Mouse (Mus musculus) macrophage (primary cell): Measurements from ENCODE around the gene Cyp2a22. TPM values are rescaled to one million over a fixed set of nuclear protein-coding genes. Genes with fewer than 3 reads are reported as not detected.
"Not testable (repeated sequence)": the region's sequence is repeated elsewhere in the genome, so short reads cannot be mapped to it uniquely, and the experiment has no call there.

Source experiments
- H3K27ac ChIP-seq: fragments of 350-480 bp; formaldehyde crosslinking; 2 replicates; pipeline ENCODE4 v1.9.0; 2021
- H3K36me3 ChIP-seq: fragments of 350-480 bp; formaldehyde crosslinking; 2 replicates; pipeline ENCODE4 v1.9.0; 2021; ENCODE audit errors: inconsistent target
- H3K4me3 ChIP-seq: fragments of 350-480 bp; formaldehyde crosslinking; 2 replicates; pipeline ENCODE4 v1.9.0; 2021; ENCODE audit errors: inconsistent target
- H3K79me2 ChIP-seq: fragments of 350-480 bp; formaldehyde crosslinking; 2 replicates; pipeline ENCODE4 v1.9.0; 2021; ENCODE audit errors: inconsistent target
- WGBS: methylation state at CpG from one replicate; pipeline ENCODE4 v1.1.7; 2026; ENCODE audit warnings: inconsistent platforms; ENCODE audit not compliant: missing documents; 5-methylcytosine and 5-hydroxymethylcytosine counted together
- polyA plus RNA-seq: library from polyadenylated mRNA; stranded (reverse); fragments of 250-400 nt; gene quantifications from 3 replicates; pipeline ENCODE4 v1.2.4, GENCODE M21; 2018; ENCODE audit warnings: inconsistent platforms
- total RNA-seq, 78 experiments: library from RNA; depleted of rRNA; stranded (reverse); fragments of 250-400 nt; gene quantifications; 1 replicate in 9 of 78; 2 replicates in 24 of 78; 3 replicates in 43 of 78; 4 replicates in 2 of 78; pipeline ENCODE4 v1.2.4; 2018; ENCODE audit warnings: inconsistent platforms in 56 of 78

Gene Cyp2a22
- total RNA-seq (2018; cell fraction: chromatin; rRNA removed), result not detected
- total RNA-seq (2018; cell fraction: cytosol; rRNA removed), result not detected
- not detected for total RNA-seq (2018; cell fraction: nucleus; rRNA removed)
- not detected in 3 replicates for polyA plus RNA-seq

DNA sequence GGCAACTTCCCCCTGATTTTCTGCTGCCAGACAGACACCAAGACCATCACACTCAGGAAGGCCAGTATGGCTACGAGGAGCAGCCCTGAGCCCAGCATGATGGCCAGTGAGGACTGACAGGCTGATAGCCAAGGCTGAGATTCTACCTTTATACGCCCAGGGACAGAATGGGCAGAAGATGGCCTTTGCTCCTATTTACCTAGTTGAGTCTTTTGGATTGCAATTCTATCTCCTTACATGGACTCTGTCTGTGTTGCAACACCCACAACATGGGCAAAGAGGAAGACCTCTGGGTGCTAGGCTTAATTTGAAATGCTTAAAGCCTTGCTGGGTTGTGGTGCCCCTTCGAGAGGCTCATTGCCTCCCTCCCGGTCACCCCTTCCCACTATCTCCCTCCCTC, at the start of gene Cyp2a22:
Gene Cyp2a22 (minus strand): TSS at position 123 of the 400 bp plus-strand sequence.
- no peak within 1 kb of the TSS for H3K4me3 ChIP-seq
- H3K27ac ChIP-seq, result no peak within 1 kb of the TSS
- no peaks in the 10 kb centered on the region for H3K36me3 ChIP-seq
- no peaks in the 10 kb centered on the region for H3K79me2 ChIP-seq
- WGBS, result 69% methylated on average over 3 of the region's 4 CpGs

DNA sequence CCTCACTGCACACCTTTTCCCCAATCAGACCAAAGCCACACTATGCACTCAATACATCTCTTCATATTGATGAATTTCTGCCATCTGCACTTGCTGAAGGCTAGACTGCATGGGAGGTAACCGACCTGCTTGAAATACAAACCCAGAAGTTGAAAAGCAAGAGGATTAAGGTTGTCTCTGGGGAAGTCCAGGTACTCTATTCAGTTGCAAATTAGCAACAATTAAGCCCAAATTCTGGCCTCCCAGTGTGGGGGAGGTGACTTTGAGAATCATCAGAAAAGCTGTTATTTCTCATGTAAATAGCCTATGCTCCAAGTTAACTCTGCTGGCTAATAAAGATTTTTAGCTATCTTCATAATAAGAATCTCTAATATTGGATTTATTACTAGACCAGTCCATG, 44.0 kb upstream of the Cyp2a22 start:
- not testable (repeated sequence) for H3K4me3 ChIP-seq, H3K36me3 ChIP-seq, H3K79me2 ChIP-seq, H3K27ac ChIP-seq
- 7% methylated on average over 1 of the region's 1 CpGs for WGBS

- 44% methylated on average over 1 of the region's 1 CpGs for WGBS
- Histone ChIP-seq H3K4me3 (no peak overlapping the region), H3K36me3 (no peaks in the 10 kb centered on the region), H3K27ac (no peak overlapping the region), H3K79me2 (no peaks in the 10 kb centered on the region)
These were observed 43.4 kb upstream of the Cyp2a22 start for GRCm38 (mm10) chr7:26982551-26982950.

DNA sequence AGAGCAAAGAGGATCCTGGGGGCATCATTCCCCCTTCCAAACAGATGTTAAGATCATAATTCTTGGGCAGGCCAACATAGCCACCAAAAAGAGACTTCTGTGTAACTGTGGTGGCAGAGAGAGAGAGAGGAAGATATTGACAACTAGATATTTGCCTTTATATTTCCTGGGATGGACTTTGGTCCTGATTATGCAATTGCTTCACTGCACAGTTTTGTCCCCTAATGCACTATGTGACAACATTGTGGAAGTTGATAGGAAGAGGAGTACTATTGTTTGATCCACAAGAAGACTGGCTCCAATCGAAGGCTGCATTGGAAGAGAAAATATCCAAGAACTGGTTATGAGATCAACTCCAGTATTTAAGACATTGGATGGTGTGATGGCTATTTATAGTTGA, 42.8 kb upstream of the Cyp2a22 start:
- not testable (repeated sequence) for H3K79me2 ChIP-seq, H3K4me3 ChIP-seq, H3K27ac ChIP-seq, H3K36me3 ChIP-seq
- WGBS, result 92% methylated on average over 1 of the region's 1 CpGs

- H3K4me3 ChIP-seq, result not testable (repeated sequence)
- WGBS, result 78% methylated on average over 1 of the region's 2 CpGs
These were observed 42.3 kb upstream of the Cyp2a22 start for GRCm38 (mm10) chr7:26981464-26981863.

DNA sequence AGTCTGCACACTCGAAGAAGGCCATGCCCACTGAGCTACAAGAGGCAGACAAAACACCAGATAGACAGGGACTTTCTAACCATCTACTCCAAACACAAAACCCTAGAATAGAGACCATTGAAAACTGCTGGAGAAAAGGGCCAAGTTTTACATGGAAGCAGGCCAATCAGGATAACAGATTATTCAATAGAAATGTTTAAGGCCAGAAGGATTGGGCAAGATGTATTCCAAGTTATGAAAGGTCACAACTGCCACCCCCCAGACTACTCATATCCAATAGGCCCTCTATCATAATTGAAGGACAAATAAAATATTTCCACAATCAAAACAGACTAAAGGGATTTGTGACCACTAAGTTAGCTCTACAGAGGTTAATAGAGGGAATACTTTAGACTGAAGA, 23.2 kb upstream of the Cyp2a22 start:
- not testable (repeated sequence) for H3K36me3 ChIP-seq, H3K27ac ChIP-seq, H3K79me2 ChIP-seq, H3K4me3 ChIP-seq
- WGBS, result 85% methylated on average over 1 of the region's 1 CpGs

More at GRCm38 (mm10) chr7:26981464-26981863, 42.3 kb upstream of the Cyp2a22 start:
- not testable (repeated sequence) for H3K36me3 ChIP-seq, H3K79me2 ChIP-seq, H3K27ac ChIP-seq

GRCm38 (mm10) chr7:26953306-26953705, 14.1 kb upstream of the Cyp2a22 start:
- H3K79me2 ChIP-seq, H3K27ac ChIP-seq, H3K36me3 ChIP-seq, H3K4me3 ChIP-seq: not testable (repeated sequence)
- 66% methylated on average over 2 of the region's 2 CpGs for WGBS

GRCm38 (mm10) chr7:26952671-26953070, 13.5 kb upstream of the Cyp2a22 start:
- H3K79me2 ChIP-seq, H3K27ac ChIP-seq, H3K4me3 ChIP-seq, H3K36me3 ChIP-seq: not testable (repeated sequence)
- WGBS, result 97% methylated on average over 3 of the region's 3 CpGs

DNA sequence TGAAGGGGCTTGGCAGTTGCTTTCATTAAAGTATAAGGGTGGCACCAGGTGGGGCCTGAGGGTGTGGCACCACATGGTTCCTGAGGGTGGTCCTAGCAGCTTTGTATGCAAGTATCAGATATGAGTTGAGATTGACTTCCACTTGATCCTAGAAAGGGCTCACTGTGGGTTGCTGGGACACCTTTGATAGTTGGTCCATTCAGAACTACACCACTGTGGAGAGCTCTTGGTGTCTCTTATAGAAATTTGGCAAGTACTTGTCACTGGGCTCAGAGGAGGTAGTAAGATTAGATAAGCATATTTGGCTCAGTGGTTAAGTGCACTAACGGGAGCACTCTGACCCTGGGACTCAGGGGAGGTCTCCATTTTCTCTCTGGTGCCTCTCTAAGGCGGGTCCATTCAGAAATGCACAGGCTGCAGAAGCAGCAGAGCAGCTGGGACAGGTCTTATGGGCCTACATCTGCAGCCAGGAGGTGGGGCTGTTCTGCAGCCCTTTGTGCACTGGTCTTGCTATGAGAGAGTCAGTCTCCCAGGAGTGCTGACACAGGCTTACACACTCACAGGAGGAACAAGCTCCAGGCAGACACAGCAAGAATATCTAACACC, 2.2 kb upstream of the Cyp2a22 start:
- H3K4me3 ChIP-seq, H3K27ac ChIP-seq, H3K79me2 ChIP-seq, H3K36me3 ChIP-seq: not testable (repeated sequence)
- 40% methylated on average over 2 of the region's 2 CpGs for WGBS

GRCm38 (mm10) chr7:26917114-26917513, 22.1 kb downstream of the Cyp2a22 start:
- WGBS, result 79% methylated on average over 2 of the region's 2 CpGs
- H3K79me2 ChIP-seq, H3K4me3 ChIP-seq, H3K27ac ChIP-seq, H3K36me3 ChIP-seq: not testable (repeated sequence)

Other genes starting within 250 kb of the Cyp2a22 start
- not detected in 3 replicates for gene Cyp2b19, start 182.2 kb downstream of the Cyp2a22 start, polyA plus RNA-seq
- gene Cyp2g1, start 130.5 kb downstream of the Cyp2a22 start, polyA plus RNA-seq, result not detected in 3 replicates
- not detected in 3 replicates for gene Cyp2a5, start 104.1 kb downstream of the Cyp2a22 start, polyA plus RNA-seq
- not detected in 3 replicates for gene Cyp2a12, start 89.7 kb upstream of the Cyp2a22 start, polyA plus RNA-seq
- not detected in 3 replicates for gene Cyp2f2, start 180.5 kb upstream of the Cyp2a22 start, polyA plus RNA-seq
- not detected in 3 replicates for gene Cyp2t4, start 214.3 kb upstream of the Cyp2a22 start, polyA plus RNA-seq
- 31.1 to 40.6 TPM (median 35.8 TPM) in 3 replicates for gene Egln2, start 227.4 kb upstream of the Cyp2a22 start, polyA plus RNA-seq
- gene Rab4b, start 239.5 kb upstream of the Cyp2a22 start, polyA plus RNA-seq, result 38.2 to 73.8 TPM (median 68.8 TPM) in 3 replicates
- gene Gm21983, start 241.7 kb upstream of the Cyp2a22 start, polyA plus RNA-seq, result not detected in 3 replicates
- gene Mia, start 241.8 kb upstream of the Cyp2a22 start, polyA plus RNA-seq, result not detected in 3 replicates